Mouse (Mus musculus): ENCODE results near the gene Scn2b. TPM values are rescaled to one million over a fixed set of nuclear protein-coding genes. Genes with fewer than 3 reads are reported as not detected.

Gene Scn2b
- total RNA-seq (2014; rRNA removed) (not detected in 2 replicates), polyA plus RNA-seq (2012; rRNA removed) (not detected in 2 replicates)

DNA sequence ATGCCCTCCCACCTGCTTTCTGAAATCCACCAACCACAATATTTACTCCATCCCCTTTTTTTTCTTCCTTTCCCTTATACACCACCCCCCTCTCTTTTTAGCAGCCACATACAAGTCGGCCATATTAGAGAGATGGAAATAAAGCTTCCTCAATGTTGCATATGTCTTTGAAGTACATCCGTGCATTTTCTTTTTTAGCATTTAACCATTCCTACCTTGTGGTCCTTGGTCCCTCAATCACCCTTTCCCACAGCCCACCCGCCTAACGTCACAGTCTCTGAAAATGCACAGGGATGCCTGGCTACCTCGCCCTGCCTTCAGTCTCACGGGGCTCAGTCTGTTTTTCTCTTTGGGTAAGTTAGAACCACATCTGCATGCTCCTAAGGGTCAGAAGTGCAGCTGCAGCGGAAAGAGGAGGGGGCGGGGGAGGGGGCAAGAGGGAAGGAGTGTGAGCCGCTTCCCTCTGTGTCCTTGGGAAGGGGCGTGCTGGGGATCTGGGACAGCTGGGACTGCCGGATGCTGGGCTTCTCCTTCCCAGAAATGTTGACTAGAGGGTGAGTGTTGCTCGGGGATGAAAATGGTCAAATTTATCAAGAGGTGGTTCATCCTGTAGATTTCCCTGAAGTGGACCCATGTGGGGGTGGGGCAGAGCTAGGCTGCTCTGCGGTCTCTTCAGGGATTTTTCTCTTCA lies at the start of gene Scn2b:
Gene Scn2b, plus strand, starts transcription at position 42 of the 691 bp plus-strand sequence.
- no peak within 1 kb of the TSS for H3K27ac ChIP-seq (replicated peaks; ENCODE audit: insufficient read depth, low read depth, low read length)
- no peaks in the 10 kb centered on the region for H3K27me3 ChIP-seq (ENCODE audit: control insufficient read depth, insufficient read depth, low read length)

DNA sequence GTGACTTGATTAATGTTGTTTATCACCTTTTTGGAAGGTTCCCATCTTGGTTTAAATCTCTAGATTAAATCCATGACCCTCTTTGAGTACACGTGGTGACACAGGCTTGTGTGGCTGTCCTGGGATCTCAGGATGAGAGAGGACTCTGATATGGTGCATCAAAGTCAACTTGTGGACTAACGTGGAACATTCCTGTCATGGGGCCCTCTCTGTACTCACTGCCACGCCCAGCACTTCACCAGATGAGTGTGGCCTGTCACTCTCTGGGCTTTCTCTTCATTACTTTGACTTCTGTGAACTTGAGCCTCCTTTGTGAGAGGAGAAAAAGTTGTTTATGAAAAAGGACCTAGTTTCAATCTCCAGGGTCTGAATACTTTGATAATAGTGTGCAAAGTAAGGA lies 45.8 kb upstream of the Scn2b start:
- Histone ChIP-seq H3K36me3 (ENCODE audit: control insufficient read depth, insufficient read depth, low read length) (peaks cover 3% of the 10 kb centered on the region), H3K27ac (replicated peaks; ENCODE audit: insufficient read depth, low read depth, low read length) (no peak overlapping the region), H3K9ac (ENCODE audit: low read depth, low read length) (no peak overlapping the region), H3K79me2 (ENCODE audit: control insufficient read depth, insufficient read depth, low read length) (no peaks in the 10 kb centered on the region), H3K27me3 (ENCODE audit: control insufficient read depth, insufficient read depth, low read length) (no peaks in the 10 kb centered on the region), H3K4me3 (ENCODE audit: insufficient read depth, low read depth, low read length) (no peak overlapping the region), H3K4me1 (ENCODE audit: control insufficient read depth, insufficient read depth, low read length) (no peaks in the 10 kb centered on the region)
- no peak for DNase-seq (ENCODE audit: extremely low read depth, low read depth, low spot score)
- WGBS, result 83% methylated on average over 3 of the region's 3 CpGs
- TF ChIP-seq CTCF (IDR thresholded peaks at IDR 0.05; ENCODE audit: low read depth, low read length) (no peak), POLR2A (IDR thresholded peaks at IDR 0.05; ENCODE audit: extremely low read depth, insufficient read depth, low read length) (no peak)

More for the DNA sequence above, at the start of gene Scn2b:
- H3K9ac ChIP-seq (ENCODE audit: low read depth, low read length), result no peak within 1 kb of the TSS
- no peak within 1 kb of the TSS for H3K4me3 ChIP-seq (ENCODE audit: insufficient read depth, low read depth, low read length)
- no peaks in the 10 kb centered on the region for H3K79me2 ChIP-seq (ENCODE audit: control insufficient read depth, insufficient read depth, low read length)
- H3K4me1 ChIP-seq (ENCODE audit: control insufficient read depth, insufficient read depth, low read length), result peaks cover 1% of the 10 kb centered on the region; the same call in 1 of the 2 replicates
- DNase-seq (ENCODE audit: extremely low read depth, low read depth, low spot score), result no peak
- H3K36me3 ChIP-seq (ENCODE audit: control insufficient read depth, insufficient read depth, low read length), result no peaks in the 10 kb centered on the region
- TF ChIP-seq POLR2A (IDR thresholded peaks at IDR 0.05; ENCODE audit: extremely low read depth, insufficient read depth, low read length) (no peak), CTCF (IDR thresholded peaks at IDR 0.05; ENCODE audit: low read depth, low read length) (no peak)
- 39% methylated on average over 13 of the region's 13 CpGs for WGBS

DNA sequence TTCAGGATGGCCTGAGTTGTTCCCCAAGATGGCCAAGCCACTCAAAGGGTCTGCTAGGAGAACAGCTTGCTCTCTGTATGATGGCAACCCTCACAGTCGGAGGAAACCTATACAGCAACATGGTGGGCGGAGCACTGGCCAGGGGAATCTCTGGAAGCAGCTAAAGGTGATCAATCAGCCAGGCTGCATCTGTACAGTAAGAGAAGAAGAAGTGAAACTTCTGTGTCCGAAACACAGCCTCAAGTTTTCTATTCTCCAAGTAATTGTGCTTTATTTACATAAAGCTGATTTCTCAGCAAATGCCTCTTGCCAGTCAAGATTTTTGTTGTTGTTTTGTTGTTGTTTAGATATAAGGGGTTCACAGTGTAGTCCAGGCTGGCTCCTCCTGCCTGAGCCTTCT lies 39.7 kb upstream of the Scn2b start:
- no peak overlapping the region for H3K9ac ChIP-seq (ENCODE audit: low read depth, low read length)
- TF ChIP-seq POLR2A (IDR thresholded peaks at IDR 0.05; ENCODE audit: extremely low read depth, insufficient read depth, low read length) (no peak), CTCF (IDR thresholded peaks at IDR 0.05; ENCODE audit: low read depth, low read length) (no peak)
- no peak overlapping the region for H3K27ac ChIP-seq (replicated peaks; ENCODE audit: insufficient read depth, low read depth, low read length)
- H3K4me1 ChIP-seq (ENCODE audit: control insufficient read depth, insufficient read depth, low read length), result no peaks in the 10 kb centered on the region
- no peak overlapping the region for H3K4me3 ChIP-seq (ENCODE audit: insufficient read depth, low read depth, low read length)
- H3K79me2 ChIP-seq (ENCODE audit: control insufficient read depth, insufficient read depth, low read length), result no peaks in the 10 kb centered on the region
- WGBS, result 67% methylated on average over 3 of the region's 3 CpGs
- DNase-seq (ENCODE audit: extremely low read depth, low read depth, low spot score), result no peak
- no peaks in the 10 kb centered on the region; the same call in 1 of the 2 replicates for H3K27me3 ChIP-seq (ENCODE audit: control insufficient read depth, insufficient read depth, low read length)
- peaks cover 1% of the 10 kb centered on the region; the same call in 1 of the 2 replicates for H3K36me3 ChIP-seq (ENCODE audit: control insufficient read depth, insufficient read depth, low read length)

DNA sequence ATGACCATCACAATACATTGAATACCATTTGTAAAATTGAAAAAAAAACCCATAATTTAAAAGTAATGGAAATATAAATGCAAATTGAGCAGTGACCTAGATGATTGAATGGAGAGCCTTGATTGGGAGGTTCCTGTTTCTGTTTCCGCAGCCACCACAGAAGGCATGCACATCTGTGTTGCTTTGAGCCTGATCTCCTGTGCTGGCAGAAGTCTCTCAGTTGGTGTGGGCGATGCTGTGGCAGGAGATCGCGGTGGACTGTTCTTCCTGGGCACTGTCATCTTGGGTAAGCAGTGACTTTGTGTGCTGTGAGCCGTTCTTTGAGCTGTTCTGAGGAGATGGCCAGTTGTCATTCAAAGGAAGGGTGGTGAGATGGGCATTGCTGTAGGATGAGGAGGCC lies 38.6 kb upstream of the Scn2b start, which contains the start of gene Jaml:
Gene Jaml, plus strand, starts transcription at position 173 of the 400 bp plus-strand sequence.
- H3K36me3 ChIP-seq (ENCODE audit: control insufficient read depth, insufficient read depth, low read length), result peaks cover 1% of the 10 kb centered on the region; the same call in 1 of the 2 replicates
- no peak for TF ChIP-seq POLR2A (IDR thresholded peaks at IDR 0.05; ENCODE audit: extremely low read depth, insufficient read depth, low read length)
- TF ChIP-seq CTCF (IDR thresholded peaks at IDR 0.05; ENCODE audit: low read depth, low read length), result no peak
- no peaks in the 10 kb centered on the region for H3K79me2 ChIP-seq (ENCODE audit: control insufficient read depth, insufficient read depth, low read length)
- no peaks in the 10 kb centered on the region; the same call in 1 of the 2 replicates for H3K27me3 ChIP-seq (ENCODE audit: control insufficient read depth, insufficient read depth, low read length)
- H3K4me3 ChIP-seq (ENCODE audit: insufficient read depth, low read depth, low read length), result no peak within 1 kb of the TSS
- H3K4me1 ChIP-seq (ENCODE audit: control insufficient read depth, insufficient read depth, low read length), result no peaks in the 10 kb centered on the region
- H3K9ac ChIP-seq (ENCODE audit: low read depth, low read length), result no peak within 1 kb of the TSS
- no peak for DNase-seq (ENCODE audit: extremely low read depth, low read depth, low spot score)
- H3K27ac ChIP-seq (replicated peaks; ENCODE audit: insufficient read depth, low read depth, low read length), result no peak within 1 kb of the TSS
- WGBS, result 86% methylated on average over 5 of the region's 5 CpGs

DNA sequence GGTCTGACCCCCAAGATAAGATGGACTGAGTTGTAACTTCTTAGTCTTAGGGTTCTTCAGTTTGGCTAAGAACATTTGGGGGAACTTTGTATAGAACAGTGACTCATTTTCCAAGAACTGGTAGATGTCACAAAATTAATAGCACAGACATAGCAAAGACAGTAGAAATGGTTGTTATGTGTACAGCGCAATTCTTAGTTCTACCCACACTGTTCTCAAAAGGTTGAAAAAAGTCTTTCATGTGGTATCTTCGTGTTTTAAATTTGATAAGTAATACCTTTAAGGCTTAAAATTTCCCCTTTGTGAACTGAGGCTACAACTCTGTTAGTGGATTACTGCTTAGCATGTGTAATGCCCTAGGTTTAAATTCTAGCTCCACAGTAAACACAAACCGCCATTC lies 34.5 kb upstream of the Scn2b start:
- no peak for DNase-seq (ENCODE audit: extremely low read depth, low read depth, low spot score)
- Histone ChIP-seq H3K4me3 (ENCODE audit: insufficient read depth, low read depth, low read length) (no peak overlapping the region), H3K27me3 (ENCODE audit: control insufficient read depth, insufficient read depth, low read length) (no peaks in the 10 kb centered on the region; the same call in 1 of the 2 replicates), H3K27ac (replicated peaks; ENCODE audit: insufficient read depth, low read depth, low read length) (no peak overlapping the region), H3K79me2 (ENCODE audit: control insufficient read depth, insufficient read depth, low read length) (no peaks in the 10 kb centered on the region), H3K36me3 (ENCODE audit: control insufficient read depth, insufficient read depth, low read length) (no peaks in the 10 kb centered on the region), H3K9ac (ENCODE audit: low read depth, low read length) (no peak overlapping the region), H3K4me1 (ENCODE audit: control insufficient read depth, insufficient read depth, low read length) (no peaks in the 10 kb centered on the region)
- TF ChIP-seq CTCF (IDR thresholded peaks at IDR 0.05; ENCODE audit: low read depth, low read length) (no peak), POLR2A (IDR thresholded peaks at IDR 0.05; ENCODE audit: extremely low read depth, insufficient read depth, low read length) (no peak)
- WGBS, result 90% methylated on average over 3 of the region's 3 CpGs

DNA sequence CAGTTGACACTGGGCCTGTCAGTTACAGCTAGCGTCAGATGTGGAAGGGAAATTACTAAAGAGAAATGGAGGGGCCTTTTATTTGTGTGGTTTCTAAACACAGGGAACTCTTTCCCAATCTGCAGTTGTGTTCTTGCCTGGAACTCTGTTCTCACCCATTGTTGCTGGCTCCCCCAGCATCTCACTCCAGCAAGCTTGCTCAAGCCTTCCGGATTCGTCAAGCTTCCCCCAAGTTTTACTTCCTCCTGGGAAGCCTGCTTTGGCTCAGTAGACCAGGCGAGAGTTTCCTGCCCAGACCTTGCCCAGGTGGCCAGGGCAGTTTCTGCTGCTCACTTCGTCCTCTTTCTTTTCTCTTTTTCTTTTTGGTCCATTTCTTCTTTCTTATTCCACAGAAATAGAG lies 33.0 kb upstream of the Scn2b start:
- no peaks in the 10 kb centered on the region for H3K27me3 ChIP-seq (ENCODE audit: control insufficient read depth, insufficient read depth, low read length)
- no peak overlapping the region for H3K9ac ChIP-seq (ENCODE audit: low read depth, low read length)
- H3K36me3 ChIP-seq (ENCODE audit: control insufficient read depth, insufficient read depth, low read length), result no peaks in the 10 kb centered on the region
- TF ChIP-seq CTCF (IDR thresholded peaks at IDR 0.05; ENCODE audit: low read depth, low read length), result no peak
- TF ChIP-seq POLR2A (IDR thresholded peaks at IDR 0.05; ENCODE audit: extremely low read depth, insufficient read depth, low read length), result no peak
- no peaks in the 10 kb centered on the region for H3K79me2 ChIP-seq (ENCODE audit: control insufficient read depth, insufficient read depth, low read length)
- H3K4me1 ChIP-seq (ENCODE audit: control insufficient read depth, insufficient read depth, low read length), result no peaks in the 10 kb centered on the region
- H3K4me3 ChIP-seq (ENCODE audit: insufficient read depth, low read depth, low read length), result no peak overlapping the region
- 86% methylated on average over 5 of the region's 5 CpGs for WGBS
- H3K27ac ChIP-seq (replicated peaks; ENCODE audit: insufficient read depth, low read depth, low read length), result no peak overlapping the region
- no peak for DNase-seq (ENCODE audit: extremely low read depth, low read depth, low spot score)
